Mouse (Mus musculus) frontal cortex, postnatal 25 days (tissue): Measurements from ENCODE around the gene Cradd.

Experiments
- DNase-seq, 2 experiments: peaks; one replicate each; pipeline ENCODE4 v3.0.0; 2022; ENCODE audit warnings: low spot score in 2 of 2

Gene Cradd

GRCm38 (mm10) chr10:95323393-95324277 lies at the start of gene Cradd:
Gene Cradd, minus strand, starts transcription at chr10:95324133.
- DNase-seq: peak; percentile 71 to 83

GRCm38 (mm10) chr10:95373340-95373739 lies 49.4 kb upstream of the Cradd start:
- DNase-seq: no peak

- DNase-seq: no peak
These were observed 48.0 kb upstream of the Cradd start for GRCm38 (mm10) chr10:95371942-95372341.

GRCm38 (mm10) chr10:95369190-95369589 lies 45.3 kb upstream of the Cradd start:
- DNase-seq: no peak

DNA sequence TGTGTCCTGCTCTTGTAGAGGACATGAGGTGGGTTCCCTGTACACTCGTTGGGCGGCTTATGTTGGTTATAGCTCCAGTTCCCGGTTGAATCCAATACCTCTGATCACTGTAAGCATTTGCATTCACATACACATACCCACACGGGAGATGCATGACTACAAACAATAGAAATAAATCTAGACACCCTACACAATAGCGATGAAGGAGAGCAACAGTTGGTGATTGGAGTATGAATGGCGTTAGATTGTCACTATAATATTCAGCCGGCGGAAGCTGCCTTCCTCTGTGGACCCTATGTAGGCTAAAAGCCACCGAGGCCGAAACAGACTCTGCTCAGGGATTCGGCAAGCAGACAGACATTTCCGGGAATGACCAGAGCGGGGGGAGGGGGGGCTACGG lies 44.2 kb upstream of the Cradd start:
- no peak for DNase-seq

DNA sequence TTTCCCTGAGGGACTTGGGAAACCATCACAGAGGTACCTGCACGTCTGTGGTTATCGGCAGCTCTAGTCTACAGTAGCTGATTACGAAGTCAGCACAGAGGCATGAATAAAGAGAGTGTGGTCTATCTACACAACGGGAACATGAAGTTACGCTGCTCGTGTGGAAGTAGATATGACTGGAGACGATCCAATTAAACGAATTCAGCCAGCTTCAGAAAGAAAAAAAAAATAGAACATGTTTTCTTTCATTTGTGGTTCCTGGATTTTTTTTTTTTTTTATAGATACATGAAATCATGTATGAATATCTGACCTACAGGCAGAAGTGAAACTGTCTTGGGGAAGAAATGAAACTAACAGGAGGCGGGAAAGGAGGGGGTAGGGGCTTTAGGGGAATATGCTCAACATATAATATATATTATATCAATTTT lies 43.7 kb upstream of the Cradd start:
- DNase-seq: no peak

- DNase-seq: no peak
These were observed 43.3 kb upstream of the Cradd start for GRCm38 (mm10) chr10:95367241-95367640.

DNA sequence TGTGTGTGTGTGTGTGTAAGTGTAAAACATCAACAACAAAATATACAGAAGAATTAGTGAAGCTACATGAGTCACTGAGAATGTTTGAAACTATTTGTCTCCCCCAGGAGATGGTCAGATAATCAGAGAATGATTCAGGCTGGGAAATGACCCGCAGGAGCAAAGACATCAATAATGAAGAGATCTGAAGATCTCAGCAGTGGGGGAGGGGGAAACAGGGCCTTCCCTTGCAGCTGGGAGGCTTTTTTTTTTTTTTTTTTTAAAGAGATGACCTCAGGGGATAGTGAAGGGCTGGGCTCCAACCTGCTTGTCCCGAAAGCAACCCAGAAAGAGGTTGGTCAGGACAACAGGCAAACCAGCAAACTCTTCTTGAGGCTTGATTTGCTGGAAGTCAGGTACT lies 38.4 kb upstream of the Cradd start:
- DNase-seq: no peak

GRCm38 (mm10) chr10:95361260-95361841 lies 37.4 kb upstream of the Cradd start:
- DNase-seq: no peak

DNA sequence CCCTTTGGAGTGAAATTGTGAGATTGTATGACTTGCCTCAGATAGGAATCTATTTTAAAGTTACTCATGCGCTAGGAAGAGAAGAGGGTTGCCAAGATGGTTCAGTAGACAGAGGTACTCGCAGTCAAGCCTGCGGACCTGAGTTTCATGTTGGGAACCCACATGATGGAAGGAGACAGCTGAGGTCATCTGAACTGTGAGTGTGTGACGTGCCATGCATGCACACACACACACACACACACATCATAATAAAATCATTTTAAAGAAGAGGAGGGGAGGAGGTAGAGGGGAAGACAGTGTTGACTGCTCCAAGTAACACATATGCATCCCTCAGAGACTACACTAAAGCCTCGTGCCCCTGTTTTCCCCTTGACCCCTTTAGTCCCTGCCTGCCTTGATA lies 36.1 kb upstream of the Cradd start:
- DNase-seq: no peak

GRCm38 (mm10) chr10:95357721-95358120 lies 33.8 kb upstream of the Cradd start:
- DNase-seq: no peak

DNA sequence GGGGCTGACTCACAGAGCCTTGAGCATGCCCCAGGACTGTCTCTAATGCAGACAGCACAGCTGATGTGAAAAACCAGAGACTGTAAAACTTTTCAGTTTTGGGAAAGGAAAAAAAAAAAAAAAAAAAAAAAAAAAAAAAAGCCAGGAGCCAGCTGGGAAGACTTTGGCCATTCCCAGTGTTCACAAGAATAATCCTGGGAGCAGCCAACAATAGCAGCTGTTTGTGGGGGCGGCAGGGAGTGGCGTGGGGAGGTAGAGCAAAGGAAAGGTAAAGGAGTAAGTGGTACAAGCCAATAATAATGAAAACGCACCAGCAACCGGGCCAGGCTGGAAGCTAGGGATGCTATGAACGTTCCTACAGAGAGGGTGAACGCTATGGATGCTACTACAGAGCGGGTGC lies 32.8 kb upstream of the Cradd start:
- no peak for DNase-seq

- DNase-seq: no peak
These were observed 31.8 kb upstream of the Cradd start for GRCm38 (mm10) chr10:95355678-95356268.

GRCm38 (mm10) chr10:95354673-95355072 lies 30.7 kb upstream of the Cradd start:
- no peak for DNase-seq

DNA sequence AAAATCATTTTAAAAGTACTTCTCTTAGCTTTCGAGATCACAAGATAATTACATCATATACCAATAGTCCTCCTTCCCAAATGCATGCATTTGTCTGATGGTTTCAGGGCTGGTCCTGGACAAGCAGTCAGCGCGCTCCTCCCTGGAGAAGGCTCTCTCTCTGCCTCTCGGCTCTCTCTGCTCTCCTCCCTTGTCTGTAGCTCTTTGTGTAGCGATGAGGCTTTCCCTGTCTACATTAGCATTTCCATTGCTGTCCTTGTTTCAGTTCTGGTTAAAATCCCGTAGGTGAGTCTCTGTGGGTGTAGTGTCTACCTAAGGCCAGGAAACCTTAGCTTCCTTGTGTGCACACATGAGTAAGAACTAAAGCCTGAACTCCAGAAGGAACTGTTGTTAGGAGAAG lies 30.1 kb upstream of the Cradd start:
- no peak for DNase-seq

DNA sequence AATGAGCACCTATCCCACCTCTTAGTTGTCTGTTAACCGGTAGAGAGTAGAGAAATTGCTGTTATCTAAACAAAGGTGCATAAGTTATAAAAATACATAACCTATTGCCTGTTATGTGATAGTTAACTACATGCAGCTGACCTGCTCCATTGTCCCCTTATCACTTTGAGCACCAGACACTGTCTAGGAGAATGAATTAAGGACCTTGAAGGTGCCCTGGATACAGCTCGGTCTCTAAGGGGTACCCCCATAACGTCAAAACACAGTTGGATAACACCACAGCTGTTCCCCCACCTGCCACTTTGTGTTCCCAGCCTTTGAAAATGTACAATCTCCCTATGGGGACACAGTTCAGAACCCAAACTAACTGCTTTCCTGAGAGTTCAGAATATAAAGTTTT lies 24.5 kb upstream of the Cradd start:
- DNase-seq: no peak

- DNase-seq: no peak
These were observed 23.8 kb upstream of the Cradd start for GRCm38 (mm10) chr10:95347776-95348175.

- DNase-seq: no peak
These were observed 19.1 kb upstream of the Cradd start for GRCm38 (mm10) chr10:95342833-95343590.

GRCm38 (mm10) chr10:95340676-95341075 lies 16.7 kb upstream of the Cradd start:
- DNase-seq: no peak

- DNase-seq: no peak
These were observed 13.7 kb upstream of the Cradd start for GRCm38 (mm10) chr10:95337589-95337988.

DNA sequence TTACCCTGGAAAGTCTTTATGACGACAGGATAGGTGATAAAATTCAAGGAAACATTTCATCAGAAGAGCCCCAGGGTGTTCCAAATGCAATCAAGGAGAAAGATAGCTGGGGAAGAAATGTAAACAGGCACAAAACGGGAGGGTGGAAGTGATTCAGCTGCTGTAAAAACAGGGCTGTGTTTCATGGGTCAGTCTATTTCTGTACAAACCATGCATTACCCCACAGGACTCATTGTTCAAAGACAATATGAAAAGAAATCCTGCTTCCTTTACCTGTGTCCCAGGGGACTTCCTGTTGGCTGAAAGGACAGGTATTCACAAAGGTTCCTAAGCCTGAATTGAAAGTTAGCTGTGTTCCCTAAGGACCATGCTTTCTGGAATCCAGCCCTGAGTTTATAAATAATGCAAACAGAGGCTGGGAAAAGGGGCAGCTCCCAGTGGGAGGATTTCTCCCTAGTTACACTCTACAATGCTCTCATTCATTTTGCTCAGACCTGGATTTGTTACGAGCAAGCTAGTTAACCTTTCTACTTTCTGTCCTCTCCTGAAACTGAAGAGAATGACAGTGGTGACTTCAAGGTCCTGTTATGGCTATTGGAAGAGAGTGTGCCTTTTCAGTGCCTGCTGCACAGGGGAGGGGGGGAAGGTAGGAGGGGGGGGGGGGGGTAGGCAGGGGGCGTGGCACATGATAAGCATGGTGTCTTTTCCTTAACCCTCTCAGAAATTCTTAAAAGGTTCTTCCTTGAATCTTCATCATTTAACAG lies 13.0 kb upstream of the Cradd start:
- DNase-seq: no peak
